8 mouse cellular contexts compared by ENCODE assay signal in the genomic region with DNA sequence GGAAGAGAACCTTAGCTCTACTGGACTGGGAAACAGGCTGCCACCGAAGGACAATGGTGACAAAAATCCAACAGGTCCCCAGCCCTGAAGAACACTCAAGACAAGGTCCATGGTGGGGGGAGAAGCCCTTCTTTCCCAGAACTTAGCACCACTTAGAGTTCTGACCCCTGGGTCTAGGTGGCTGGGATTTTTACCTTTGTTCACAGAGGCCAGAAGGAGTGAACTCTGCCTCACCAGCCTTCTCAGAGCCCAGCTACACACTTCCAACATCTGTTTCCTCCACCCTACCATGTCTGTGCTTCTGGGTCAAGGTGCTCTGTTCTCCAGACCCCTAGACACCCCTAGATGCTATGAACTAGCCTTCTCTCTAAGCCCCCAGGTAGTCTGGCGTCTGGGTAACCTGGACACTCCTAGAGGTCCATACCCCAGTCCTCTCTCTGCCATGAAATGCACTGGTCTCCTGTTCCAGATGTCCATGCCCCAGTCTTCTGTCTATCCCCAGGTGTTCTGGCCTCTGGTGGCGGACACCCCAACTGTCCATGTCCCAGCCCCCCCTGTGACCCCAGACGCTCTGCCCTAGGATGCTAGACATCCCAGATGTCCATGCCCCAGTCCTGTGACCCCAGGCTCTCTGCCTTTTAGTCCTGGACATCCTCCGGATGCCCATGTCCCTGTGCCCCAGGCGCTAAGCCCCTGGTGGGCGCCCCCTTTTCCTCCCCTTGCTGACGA. TPM values are rescaled to one million over a fixed set of nuclear protein-coding genes. Genes with fewer than 3 reads are reported as not detected.
DNase-seq lines count a peak whose midpoint lies in the region; ATAC-seq and TF ChIP-seq lines count a peak whose summit lies in the region.

No protein-coding gene starts in this region.

- TF ChIP-seq CTCF in lung, embryonic 14.5 days (IDR thresholded peaks at IDR 0.05; ENCODE audit: low read depth): peak; percentile 11; the same call in 1 of the 2 replicates
- no peak for TF ChIP-seq CTCF in hindbrain, postnatal 0 days (IDR thresholded peaks at IDR 0.05; ENCODE audit: low read depth)

- no peaks in the 10 kb centered on the region for H3K4me1 ChIP-seq in lung, embryonic 14.5 days (ENCODE audit: insufficient read depth)
- no peaks in the 10 kb centered on the region for H3K4me1 ChIP-seq in embryonic facial prominence, embryonic 11.5 days (ENCODE audit: control insufficient read depth, insufficient read depth, low read length)
- H3K4me1 ChIP-seq in hindbrain, postnatal 0 days (ENCODE audit: insufficient read depth, low read length): peaks cover 12% of the 10 kb centered on the region
- peaks cover 19% of the 10 kb centered on the region for H3K4me1 ChIP-seq in midbrain, embryonic 12.5 days

- no peak for DNase-seq in lung, embryonic 14.5 days
- no peak for DNase-seq in lung, postnatal 10 days
- no peak for DNase-seq in embryonic facial prominence, embryonic 11.5 days (ENCODE audit: low spot score)
- no peak for DNase-seq in hindbrain, postnatal 0 days (ENCODE audit: low spot score)
- DNase-seq in left cerebral cortex, postnatal 25 days (ENCODE audit: low spot score in 2 of 2): no peak
- no peak for DNase-seq in spleen, postnatal 4 days (ENCODE audit: low spot score in 2 of 2)
- no peak for DNase-seq in spleen, adult 18-20 months

- no peak overlapping the region for H3K27ac ChIP-seq in lung, embryonic 14.5 days (ENCODE audit: low read depth)
- H3K27ac ChIP-seq in embryonic facial prominence, embryonic 11.5 days (replicated peaks; ENCODE audit: low read depth, low read length): no peak overlapping the region
- peak overlapping the region; percentile 60; the same call in 1 of the 2 replicates for H3K27ac ChIP-seq in hindbrain, postnatal 0 days
- no peak overlapping the region for H3K27ac ChIP-seq in midbrain, embryonic 12.5 days (replicated peaks)

- peak overlapping the region; percentile 80 for H3K9ac ChIP-seq in lung, embryonic 14.5 days
- peak overlapping the region; percentile 71 for H3K9ac ChIP-seq in embryonic facial prominence, embryonic 11.5 days (replicated peaks; ENCODE audit: low read length)
- peak overlapping the region; percentile 86 for H3K9ac ChIP-seq in hindbrain, postnatal 0 days (replicated peaks; ENCODE audit: low read length)
- H3K9ac ChIP-seq in midbrain, embryonic 12.5 days (replicated peaks): peak overlapping the region; percentile 86

- H3K4me3 ChIP-seq in lung, embryonic 14.5 days (ENCODE audit: low read depth, low read length): peak overlapping the region; percentile 80
- peak overlapping the region; percentile 70 for H3K4me3 ChIP-seq in embryonic facial prominence, embryonic 11.5 days (ENCODE audit: low read depth, low read length)
- peak overlapping the region; percentile 85 for H3K4me3 ChIP-seq in hindbrain, postnatal 0 days (ENCODE audit: low read length)
- peak overlapping the region; percentile 75 for H3K4me3 ChIP-seq in midbrain, embryonic 12.5 days

- no peaks in the 10 kb centered on the region for H3K9me3 ChIP-seq in lung, embryonic 14.5 days (ENCODE audit: low read depth, low read length)
- H3K9me3 ChIP-seq in embryonic facial prominence, embryonic 11.5 days (replicated peaks; ENCODE audit: control insufficient read depth, low read length): no peaks in the 10 kb centered on the region
- H3K9me3 ChIP-seq in hindbrain, postnatal 0 days (ENCODE audit: low read length): no peaks in the 10 kb centered on the region
- no peaks in the 10 kb centered on the region for H3K9me3 ChIP-seq in midbrain, embryonic 12.5 days

- no peaks in the 10 kb centered on the region for H3K27me3 ChIP-seq in lung, embryonic 14.5 days (ENCODE audit: insufficient read depth, low read length)
- no peaks in the 10 kb centered on the region for H3K27me3 ChIP-seq in embryonic facial prominence, embryonic 11.5 days (ENCODE audit: control insufficient read depth, insufficient read depth, low read length)
- H3K27me3 ChIP-seq in hindbrain, postnatal 0 days (ENCODE audit: insufficient read depth, low read length): no peaks in the 10 kb centered on the region
- H3K27me3 ChIP-seq in midbrain, embryonic 12.5 days: 0 out of 2 replicates have a peak, but pooled peaks cover 4% of the 10 kb centered on the region

- H3K4me2 ChIP-seq in lung, embryonic 14.5 days: peak overlapping the region; percentile 93
- peak overlapping the region; percentile 90 for H3K4me2 ChIP-seq in embryonic facial prominence, embryonic 11.5 days (ENCODE audit: low read depth, low read length)
- H3K4me2 ChIP-seq in hindbrain, postnatal 0 days (ENCODE audit: low read depth, low read length): peak overlapping the region; percentile 94
- peak overlapping the region; percentile 90 for H3K4me2 ChIP-seq in midbrain, embryonic 12.5 days (replicated peaks)

- ATAC-seq in lung, embryonic 14.5 days (ENCODE audit: insufficient read depth): peak; percentile 44
- ATAC-seq in embryonic facial prominence, embryonic 11.5 days (replicated peaks; ENCODE audit: insufficient number of reproducible peaks, low FRiP score, low TSS enrichment, low read depth): peak; percentile 14; the same call in 1 of the 2 replicates
- ATAC-seq in hindbrain, postnatal 0 days: peak; percentile 44
- ATAC-seq in midbrain, embryonic 12.5 days (ENCODE audit: low FRiP score, low read depth): peak; percentile 17

- WGBS in lung, embryonic 14.5 days: 12% methylated on average over 8 of the region's 8 CpGs
- WGBS in embryonic facial prominence, embryonic 11.5 days: 17% methylated on average over 8 of the region's 8 CpGs
- WGBS in hindbrain, postnatal 0 days: 14% methylated on average over 8 of the region's 8 CpGs
- WGBS in midbrain, embryonic 12.5 days: 18% methylated on average over 8 of the region's 8 CpGs

- intact Hi-C loops in left cerebral cortex, postnatal 25 days (cut with DNase I): no loop called here

- peaks cover 13% of the 10 kb centered on the region for H3K36me3 ChIP-seq in lung, embryonic 14.5 days (ENCODE audit: insufficient read depth)
- no peaks in the 10 kb centered on the region for H3K36me3 ChIP-seq in embryonic facial prominence, embryonic 11.5 days (replicated peaks; ENCODE audit: control insufficient read depth, insufficient read depth, low read depth, low read length)
- no peaks in the 10 kb centered on the region for H3K36me3 ChIP-seq in hindbrain, postnatal 0 days (ENCODE audit: insufficient read depth, low read length)
- no peaks in the 10 kb centered on the region for H3K36me3 ChIP-seq in midbrain, embryonic 12.5 days

RNA-seq across cellular contexts. Expression of gene Arfgap3, which starts 0.7 kb away (rescaled TPM):
- polyA plus RNA-seq in lung, embryonic 14.5 days (2014; fragmentation: Nextera tagmentation; extraction: Ambion mirVana): 37.7 and 41.3 TPM in 2 replicates
- polyA plus RNA-seq in embryonic facial prominence, embryonic 11.5 days (2014; fragmentation: Nextera tagmentation; extraction: Ambion mirVana): 37.0 and 40.8 TPM in 2 replicates
- total RNA-seq in hindbrain, postnatal 0 days (2014; rRNA removed): 49.6 and 59.3 TPM in 2 replicates
- 31.0 and 33.4 TPM in 2 replicates for polyA plus RNA-seq in hindbrain, postnatal 0 days (2015; fragmentation: Nextera tagmentation; extraction: Ambion mirVana)
- 38.8 and 40.0 TPM in 2 replicates for polyA plus RNA-seq in midbrain, embryonic 12.5 days (2016; fragmentation: Nextera tagmentation; extraction: Ambion mirVana)
- total RNA-seq in left cerebral cortex, postnatal 25 days (2021): 10 to 100 TPM; 17.3 to 24.4 TPM
